Mouse (Mus musculus) B cell, adult 2 months (primary cell): Measurements from ENCODE around the gene Rnase2b.
"Not testable (repeated sequence)": the region's sequence is repeated elsewhere in the genome, so short reads cannot be mapped to it uniquely, and the experiment has no call there.

ENCODE experiments used
- DNase-seq, 2 experiments: peaks; one replicate each; pipeline ENCODE4 v3.0.0; 2022

The Rnase2b gene

GRCm38 (mm10) chr14:51161976-51162375 is at the start of gene Rnase2b:
Gene Rnase2b, plus strand, starts transcription at chr14:51162260.
- not testable (repeated sequence) for DNase-seq

- DNase-seq, result no peak
Observed at GRCm38 (mm10) chr14:51113476-51113875, 48.6 kb upstream of the Rnase2b start.

- DNase-seq, result no peak
Observed at GRCm38 (mm10) chr14:51113916-51114560, 48.0 kb upstream of the Rnase2b start, which contains the start of gene Eddm3b. Gene Eddm3b, plus strand, starts transcription at chr14:51114426.

GRCm38 (mm10) chr14:51125684-51126083 is 36.4 kb upstream of the Rnase2b start:
- DNase-seq, result no peak

- peak; percentile 37 to 47 for DNase-seq
Observed at GRCm38 (mm10) chr14:51127648-51128258, 34.3 kb upstream of the Rnase2b start.

GRCm38 (mm10) chr14:51128775-51129623 is 33.1 kb upstream of the Rnase2b start:
- DNase-seq, result peak; percentile 67 to 68

- peak in 1 of 2 experiments; percentile 11 for DNase-seq
Observed at GRCm38 (mm10) chr14:51129624-51129975, 32.5 kb upstream of the Rnase2b start.

- peak in 1 of 2 experiments; percentile 10 for DNase-seq
Observed at GRCm38 (mm10) chr14:51130315-51130940, 31.6 kb upstream of the Rnase2b start.

- no peak for DNase-seq
Observed at GRCm38 (mm10) chr14:51131086-51131815, 30.8 kb upstream of the Rnase2b start.

GRCm38 (mm10) chr14:51132372-51132771 is 29.7 kb upstream of the Rnase2b start:
- peak; percentile 20 to 22 for DNase-seq

GRCm38 (mm10) chr14:51140342-51140741 is 21.7 kb upstream of the Rnase2b start:
- no peak for DNase-seq

- no peak for DNase-seq
Observed at GRCm38 (mm10) chr14:51142119-51142518, 19.9 kb upstream of the Rnase2b start.

GRCm38 (mm10) chr14:51142568-51142967 is 19.5 kb upstream of the Rnase2b start:
- no peak for DNase-seq

- DNase-seq, result no peak
Observed at GRCm38 (mm10) chr14:51143287-51143686, 18.8 kb upstream of the Rnase2b start.

GRCm38 (mm10) chr14:51143937-51144336 is 18.1 kb upstream of the Rnase2b start:
- DNase-seq, result no peak

- DNase-seq, result no peak
Observed at GRCm38 (mm10) chr14:51144451-51144850, 17.6 kb upstream of the Rnase2b start.

GRCm38 (mm10) chr14:51145521-51145920 is 16.5 kb upstream of the Rnase2b start:
- DNase-seq, result no peak

GRCm38 (mm10) chr14:51146685-51147084 is 15.4 kb upstream of the Rnase2b start, which contains the start of gene Rnase1:
Gene Rnase1, minus strand, starts transcription at chr14:51146785.
- DNase-seq, result no peak

GRCm38 (mm10) chr14:51148006-51148405 is 14.1 kb upstream of the Rnase2b start:
- DNase-seq, result no peak

GRCm38 (mm10) chr14:51149164-51149563 is 12.9 kb upstream of the Rnase2b start:
- no peak for DNase-seq

- DNase-seq, result no peak
Observed at GRCm38 (mm10) chr14:51150206-51150831, 11.7 kb upstream of the Rnase2b start.
